Mouse (Mus musculus): ENCODE measurements around the gene Nab1. TPM values are rescaled to one million over a fixed set of nuclear protein-coding genes. Genes with fewer than 3 reads are reported as not detected.

Nab1 gene
- polyA plus RNA-seq, 1 experiment from 2014 or later = 13.5 TPM

GRCm38 (mm10) chr1:52527252-52527651 is 26.8 kb upstream of the Nab1 start:
- Histone ChIP-seq H3K27ac (replicated peaks) (no peak overlapping the region), H3K4me3 (ENCODE audit: low read depth, low read length) (no peak overlapping the region), H3K9me3 (ENCODE audit: control insufficient read depth, low read length) (no peaks in the 10 kb centered on the region), H3K36me3 (ENCODE audit: control insufficient read depth, insufficient read depth, low read length) (no peaks in the 10 kb centered on the region), H3K9ac (ENCODE audit: low read length) (no peak overlapping the region), H3K4me2 (replicated peaks; ENCODE audit: low read depth) (no peak overlapping the region), H3K27me3 (ENCODE audit: control insufficient read depth, insufficient read depth, low read length) (no peaks in the 10 kb centered on the region), H3K4me1 (replicated peaks; ENCODE audit: control insufficient read depth, insufficient read depth) (no peaks in the 10 kb centered on the region)
- TF ChIP-seq CTCF (IDR thresholded peaks at IDR 0.05; ENCODE audit: low read depth) (no peak), EP300 (optimal IDR thresholded peaks at IDR 0.05) (no peak)
- ATAC-seq (ENCODE audit: low FRiP score, low TSS enrichment) (no peak), DNase-seq (ENCODE audit: low spot score) (no peak)
- 54% methylated on average over 2 of the region's 2 CpGs for WGBS

DNA sequence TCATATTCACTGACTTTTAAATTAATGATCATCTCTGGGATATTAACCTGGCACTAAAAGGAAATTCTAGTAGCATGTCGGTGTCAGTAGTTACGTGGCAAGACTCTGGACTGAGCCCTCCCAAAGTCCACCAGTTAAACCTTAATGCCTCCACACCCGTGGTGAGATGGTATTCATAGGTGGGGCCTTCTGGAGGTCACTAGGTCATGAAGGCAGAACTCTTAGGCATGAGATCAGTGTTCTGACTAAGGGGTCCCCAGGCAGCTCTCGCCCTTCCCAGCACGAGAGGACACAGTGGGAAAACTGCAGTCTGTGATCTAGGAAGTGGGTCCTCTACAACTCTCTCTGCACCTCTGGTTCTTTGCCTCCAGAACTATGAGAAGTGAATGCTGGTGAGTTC is 24.2 kb upstream of the Nab1 start:
- Histone ChIP-seq H3K4me3 (ENCODE audit: low read depth, low read length) (no peak overlapping the region), H3K27ac (replicated peaks) (no peak overlapping the region), H3K4me1 (replicated peaks; ENCODE audit: control insufficient read depth, insufficient read depth) (no peaks in the 10 kb centered on the region), H3K36me3 (ENCODE audit: control insufficient read depth, insufficient read depth, low read length) (no peaks in the 10 kb centered on the region), H3K9ac (ENCODE audit: low read length) (no peak overlapping the region), H3K27me3 (ENCODE audit: control insufficient read depth, insufficient read depth, low read length) (no peaks in the 10 kb centered on the region), H3K4me2 (replicated peaks; ENCODE audit: low read depth) (no peak overlapping the region), H3K9me3 (ENCODE audit: control insufficient read depth, low read length) (no peaks in the 10 kb centered on the region)
- no peak for DNase-seq (ENCODE audit: low spot score)
- no peak for ATAC-seq (ENCODE audit: low FRiP score, low TSS enrichment)
- TF ChIP-seq EP300 (optimal IDR thresholded peaks at IDR 0.05) = no peak
- 73% methylated on average over 5 of the region's 5 CpGs for WGBS

GRCm38 (mm10) chr1:52524150-52524549 is 23.7 kb upstream of the Nab1 start:
- WGBS = 68% methylated on average over 7 of the region's 7 CpGs
- no peak for TF ChIP-seq CTCF (IDR thresholded peaks at IDR 0.05; ENCODE audit: low read depth)
- TF ChIP-seq EP300 (optimal IDR thresholded peaks at IDR 0.05) = no peak
- Histone ChIP-seq H3K9me3 (ENCODE audit: control insufficient read depth, low read length) (no peaks in the 10 kb centered on the region), H3K9ac (ENCODE audit: low read length) (no peak overlapping the region), H3K27me3 (ENCODE audit: control insufficient read depth, insufficient read depth, low read length) (no peaks in the 10 kb centered on the region), H3K27ac (replicated peaks) (no peak overlapping the region), H3K36me3 (ENCODE audit: control insufficient read depth, insufficient read depth, low read length) (no peaks in the 10 kb centered on the region), H3K4me2 (replicated peaks; ENCODE audit: low read depth) (no peak overlapping the region), H3K4me3 (ENCODE audit: low read depth, low read length) (no peak overlapping the region), H3K4me1 (replicated peaks; ENCODE audit: control insufficient read depth, insufficient read depth) (no peaks in the 10 kb centered on the region)
- ATAC-seq (ENCODE audit: low FRiP score, low TSS enrichment) = no peak
- no peak for DNase-seq (ENCODE audit: low spot score)

- Histone ChIP-seq H3K4me2 (replicated peaks; ENCODE audit: low read depth) (no peak overlapping the region), H3K9ac (ENCODE audit: low read length) (no peak overlapping the region), H3K4me3 (ENCODE audit: low read depth, low read length) (no peak overlapping the region), H3K9me3 (ENCODE audit: control insufficient read depth, low read length) (no peaks in the 10 kb centered on the region), H3K27ac (replicated peaks) (no peak overlapping the region), H3K36me3 (ENCODE audit: control insufficient read depth, insufficient read depth, low read length) (no peaks in the 10 kb centered on the region), H3K27me3 (ENCODE audit: control insufficient read depth, insufficient read depth, low read length) (no peaks in the 10 kb centered on the region), H3K4me1 (replicated peaks; ENCODE audit: control insufficient read depth, insufficient read depth) (no peaks in the 10 kb centered on the region)
- DNase-seq (ENCODE audit: low spot score) (no peak), ATAC-seq (ENCODE audit: low FRiP score, low TSS enrichment) (no peak)
- no peak for TF ChIP-seq CTCF (IDR thresholded peaks at IDR 0.05; ENCODE audit: low read depth)
- TF ChIP-seq EP300 (optimal IDR thresholded peaks at IDR 0.05) = no peak
- WGBS = 59% methylated on average over 8 of the region's 8 CpGs
These were observed 21.0 kb upstream of the Nab1 start for GRCm38 (mm10) chr1:52521436-52521993.

DNA sequence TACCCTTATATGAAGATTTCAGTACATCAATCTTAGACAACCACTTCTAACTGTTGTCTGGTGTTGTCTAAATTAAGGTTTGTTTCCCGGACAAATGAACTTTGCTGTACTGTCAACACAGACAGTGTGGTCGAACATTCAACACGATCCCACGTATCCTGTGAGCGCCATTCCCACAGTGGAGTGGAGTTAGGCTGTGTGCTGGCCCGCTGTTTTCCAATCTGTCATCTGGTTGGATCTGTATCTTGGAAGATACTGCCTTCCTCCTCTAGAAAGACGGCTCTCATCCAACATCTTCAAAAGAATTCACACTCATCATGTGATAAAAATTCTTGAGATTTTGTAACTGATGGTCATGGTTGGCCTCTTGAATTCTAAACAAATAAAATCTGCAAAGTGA is 19.7 kb upstream of the Nab1 start:
- WGBS = 80% methylated on average over 7 of the region's 7 CpGs
- H3K9ac ChIP-seq (ENCODE audit: low read length) = no peak overlapping the region
- ATAC-seq (ENCODE audit: low FRiP score, low TSS enrichment) (no peak), DNase-seq (ENCODE audit: low spot score) (no peak)
- H3K27ac ChIP-seq (replicated peaks) = no peak overlapping the region
- H3K4me3 ChIP-seq (ENCODE audit: low read depth, low read length) = no peak overlapping the region
- no peaks in the 10 kb centered on the region for H3K36me3 ChIP-seq (ENCODE audit: control insufficient read depth, insufficient read depth, low read length)
- no peaks in the 10 kb centered on the region for H3K9me3 ChIP-seq (ENCODE audit: control insufficient read depth, low read length)
- H3K27me3 ChIP-seq (ENCODE audit: control insufficient read depth, insufficient read depth, low read length) = no peaks in the 10 kb centered on the region
- H3K4me1 ChIP-seq (replicated peaks; ENCODE audit: control insufficient read depth, insufficient read depth) = no peaks in the 10 kb centered on the region
- no peak for TF ChIP-seq CTCF (IDR thresholded peaks at IDR 0.05; ENCODE audit: low read depth)
- TF ChIP-seq EP300 (optimal IDR thresholded peaks at IDR 0.05) = no peak
- H3K4me2 ChIP-seq (replicated peaks; ENCODE audit: low read depth) = no peak overlapping the region

DNA sequence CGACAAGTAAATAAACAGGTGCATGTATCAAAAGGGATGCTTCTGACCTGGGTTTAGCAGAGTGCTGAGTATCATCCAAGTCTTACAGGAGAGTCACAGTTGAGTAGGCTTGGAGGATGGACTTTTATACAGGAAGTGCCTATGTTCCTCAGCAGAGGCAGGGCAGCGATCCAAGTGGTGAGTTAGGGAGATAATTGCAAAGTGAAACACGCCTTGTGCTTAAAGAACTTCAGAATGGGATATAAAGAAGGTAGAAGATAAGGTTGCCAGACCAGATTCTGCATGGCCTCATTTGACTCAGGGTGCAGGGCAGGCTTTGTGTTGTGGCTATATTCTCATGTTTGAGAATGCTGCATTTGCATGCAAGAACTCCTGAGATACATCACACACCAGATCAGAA is 14.8 kb upstream of the Nab1 start:
- ATAC-seq (ENCODE audit: low FRiP score, low TSS enrichment) = no peak
- H3K4me1 ChIP-seq (replicated peaks; ENCODE audit: control insufficient read depth, insufficient read depth) = no peaks in the 10 kb centered on the region
- no peak overlapping the region for H3K4me3 ChIP-seq (ENCODE audit: low read depth, low read length)
- 72% methylated on average over 3 of the region's 3 CpGs for WGBS
- no peaks in the 10 kb centered on the region for H3K27me3 ChIP-seq (ENCODE audit: control insufficient read depth, insufficient read depth, low read length)
- no peak overlapping the region for H3K27ac ChIP-seq (replicated peaks)
- H3K4me2 ChIP-seq (replicated peaks; ENCODE audit: low read depth) = no peak overlapping the region
- TF ChIP-seq CTCF (IDR thresholded peaks at IDR 0.05; ENCODE audit: low read depth) = no peak
- no peak for TF ChIP-seq EP300 (optimal IDR thresholded peaks at IDR 0.05)
- H3K9ac ChIP-seq (ENCODE audit: low read length) = no peak overlapping the region
- no peaks in the 10 kb centered on the region for H3K36me3 ChIP-seq (ENCODE audit: control insufficient read depth, insufficient read depth, low read length)
- DNase-seq (ENCODE audit: low spot score) = no peak
- H3K9me3 ChIP-seq (ENCODE audit: control insufficient read depth, low read length) = no peaks in the 10 kb centered on the region

All from stomach, postnatal 0 days (tissue).